Mouse (Mus musculus) midbrain, embryonic 15.5 days (tissue): ENCODE data around the gene Enpp5. TPM values are rescaled to one million over a fixed set of nuclear protein-coding genes. Genes with fewer than 3 reads are reported as not detected.

Experiments used
- ATAC-seq: fragments of 200-750 bp; cut with Nextera tagmentation; replicated peaks from 2 replicates; pipeline ENCODE4 v1.8.0; 2017; ENCODE audit warnings: moderate TSS enrichment
- H3K27ac ChIP-seq: fragments of 300-500 bp; sonication (generic); 2 replicates; pipeline ENCODE4 v1.5.1; 2015; ENCODE audit warnings: mild to moderate bottlenecking, inconsistent platforms
- H3K27me3 ChIP-seq: fragments of 300-500 bp; sonication (generic); replicated peaks from 2 replicates; pipeline ENCODE4 v1.6.1; 2015; ENCODE audit warnings: inconsistent platforms
- H3K36me3 ChIP-seq: fragments of 300-500 bp; sonication (generic); replicated peaks from 2 replicates; pipeline ENCODE4 v1.6.1; 2015; ENCODE audit warnings: inconsistent platforms
- H3K4me1 ChIP-seq: fragments of 300-500 bp; sonication (generic); 2 replicates; pipeline ENCODE4 v1.6.1; 2015; ENCODE audit warnings: inconsistent platforms
- H3K4me2 ChIP-seq: fragments of 300-500 bp; sonication (generic); 2 replicates; pipeline ENCODE4 v1.6.1; 2015; ENCODE audit warnings: inconsistent platforms, mild to moderate bottlenecking, moderate library complexity
- H3K4me3 ChIP-seq: fragments of 300-500 bp; sonication (generic); 2 replicates; pipeline ENCODE4 v1.5.1; 2015; ENCODE audit warnings: mild to moderate bottlenecking, inconsistent platforms
- H3K9ac ChIP-seq: fragments of 300-500 bp; sonication (generic); 2 replicates; pipeline ENCODE4 v1.6.1; 2015; ENCODE audit warnings: mild to moderate bottlenecking, inconsistent platforms
- H3K9me3 ChIP-seq: fragments of 300-500 bp; sonication (generic); 2 replicates; pipeline ENCODE4 v1.6.1; 2016; ENCODE audit warnings: inconsistent platforms
- WGBS: fragments of 180-500 bp; shearing (Covaris S2); methylation state at CpG from one replicate; pipeline ENCODE4 v1.1.7; 2015; ENCODE audit warnings: mixed read lengths; 5-methylcytosine and 5-hydroxymethylcytosine counted together
- polyA plus RNA-seq: library from polyadenylated mRNA; unstranded; fragments of >200 nt; fragmentation: Nextera tagmentation; extraction: Ambion mirVana; gene quantifications from 2 replicates; pipeline ENCODE4 v1.2.1, GENCODE M21; 2015

Gene Enpp5
- polyA plus RNA-seq, 1 experiment from 2014 or later: 121 TPM

DNA sequence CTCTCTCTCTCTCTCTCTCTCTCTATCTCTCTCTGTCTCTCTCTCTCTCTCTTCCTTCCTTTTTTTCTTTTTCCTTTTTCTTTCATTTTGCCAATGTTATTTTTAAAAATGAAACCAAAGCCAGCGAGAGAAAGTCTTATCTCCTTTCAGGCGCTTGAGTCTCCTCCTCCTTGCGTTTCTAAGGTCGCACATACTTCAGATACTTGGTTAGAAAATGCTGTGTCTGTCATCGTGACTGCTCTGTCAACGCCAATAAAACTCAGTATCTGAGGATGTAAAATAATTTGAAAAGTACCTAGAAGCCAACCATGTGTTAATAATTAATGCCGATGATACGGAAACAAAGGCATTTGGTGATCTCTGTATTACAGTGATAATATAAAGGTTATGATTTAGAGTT, 57.4 kb downstream of the Enpp5 start:
- H3K4me3 ChIP-seq: no peak overlapping the region
- no peak overlapping the region for H3K9ac ChIP-seq
- no peaks in the 10 kb centered on the region for H3K9me3 ChIP-seq
- no peak overlapping the region for H3K27ac ChIP-seq
- no peak for ATAC-seq
- WGBS: 72% methylated on average over 8 of the region's 8 CpGs
- H3K4me1 ChIP-seq: 0 out of 2 replicates have a peak, but pooled peaks cover 4% of the 10 kb centered on the region
- H3K27me3 ChIP-seq: no peaks in the 10 kb centered on the region
- no peaks in the 10 kb centered on the region for H3K36me3 ChIP-seq
- H3K4me2 ChIP-seq: no peak overlapping the region

Other genes starting within 250 kb of the Enpp5 start
- 5.9 and 6.6 TPM in 2 replicates for gene Enpp4, start 27.0 kb downstream of the Enpp5 start, polyA plus RNA-seq
- gene Clic5, start 109.8 kb downstream of the Enpp5 start, polyA plus RNA-seq: 0.33 and 0.44 TPM in 2 replicates